In genomic region chr2:158064571-158065048, GRCm38 (mm10) we compare ENCODE assay signal across 10 mouse cellular contexts. TPM values are rescaled to one million over a fixed set of nuclear protein-coding genes. Genes with fewer than 3 reads are reported as not detected.
A peak's percentile ranks its signal among the peaks of the same experiment; 100 is the strongest.
DNase-seq lines count a peak whose midpoint lies in the region; ATAC-seq and TF ChIP-seq lines count a peak whose summit lies in the region.
"Had no signal": no experiment of that assay in that cellular context is flagged by ENCODE, and none has a peak within 500 bp of the region (broad histone marks: within the 10 kb centered on the region; RNA-seq: fewer than 3 reads in every experiment).

No protein-coding gene starts in this region.

- WGBS in cerebellum, adult 2 months = 37% methylated on average over 3 of the region's 3 CpGs
- WGBS in liver, postnatal 0 days (ENCODE audit: insufficient replicate concordance) = 61% methylated on average over 3 of the region's 3 CpGs
- WGBS in liver, embryonic 12.5 days (ENCODE audit: insufficient replicate concordance) = 69% methylated on average over 3 of the region's 3 CpGs
- 63% methylated on average over 3 of the region's 3 CpGs for WGBS in forebrain, embryonic 15.5 days

- no peak overlapping the region for H3K9ac ChIP-seq in liver, postnatal 0 days (replicated peaks)
- no peak overlapping the region for H3K9ac ChIP-seq in liver, embryonic 12.5 days
- no peak overlapping the region for H3K9ac ChIP-seq in forebrain, embryonic 15.5 days (replicated peaks)

- H3K36me3 ChIP-seq in liver, postnatal 0 days (replicated peaks; ENCODE audit: insufficient read depth, low read length) = peaks cover 39% of the 10 kb centered on the region
- peaks cover 88% of the 10 kb centered on the region for H3K36me3 ChIP-seq in liver, embryonic 12.5 days
- H3K36me3 ChIP-seq in forebrain, embryonic 15.5 days = peaks cover 28% of the 10 kb centered on the region; the same call in 1 of the 2 replicates

- no peak for ATAC-seq in liver, postnatal 0 days
- no peak for ATAC-seq in liver, embryonic 12.5 days
- ATAC-seq in megakaryocyte progenitor cell, adult 5-6 weeks (replicated peaks; ENCODE audit: poor library complexity) = peak; percentile 74
- ATAC-seq in forebrain, embryonic 15.5 days (replicated peaks) = no peak

- peak; percentile 27; the same call in 1 of the 2 replicates for TF ChIP-seq CTCF in cerebellum, adult 2 months (IDR thresholded peaks at IDR 0.05; ENCODE audit: borderline replicate concordance, insufficient read depth, low read depth, low read length)
- peak; percentile 60 for TF ChIP-seq CTCF in liver, postnatal 0 days (IDR thresholded peaks at IDR 0.05; ENCODE audit: low read depth)

- DNase-seq in cerebellum, adult 2 months = peak in 1 of 2 experiments; percentile 55
- no peak for DNase-seq in cerebellum, postnatal 36 days
- DNase-seq in liver, postnatal 0 days = no peak
- peak; percentile 7 for DNase-seq in induced T-regulatory cell, adult 2 months (ENCODE audit: low read depth)
- DNase-seq in ovary, postnatal 14 days (ENCODE audit: low spot score) = no peak

- H3K4me3 ChIP-seq in cerebellum, adult 2 months (replicated peaks; ENCODE audit: insufficient read depth, low read depth, low read length) = no peak overlapping the region
- H3K4me3 ChIP-seq in liver, postnatal 0 days (ENCODE audit: low read depth, low read length) = no peak overlapping the region
- H3K4me3 ChIP-seq in liver, embryonic 12.5 days = no peak overlapping the region
- no peak overlapping the region for H3K4me3 ChIP-seq in forebrain, embryonic 15.5 days
- H3K4me3 ChIP-seq: erythroblast, embryonic 14.5 days; megakaryocyte, embryonic 14.5 days had no signal

- H3K4me1 ChIP-seq in cerebellum, adult 2 months (ENCODE audit: control insufficient read depth, insufficient read depth, low read length) = peaks cover 16% of the 10 kb centered on the region
- no peaks in the 10 kb centered on the region; the same call in 1 of the 2 replicates for H3K4me1 ChIP-seq in liver, postnatal 0 days (ENCODE audit: insufficient read depth)
- no peaks in the 10 kb centered on the region; the same call in 1 of the 2 replicates for H3K4me1 ChIP-seq in liver, embryonic 12.5 days
- H3K4me1 ChIP-seq in forebrain, embryonic 15.5 days = peaks cover 18% of the 10 kb centered on the region

- TF ChIP-seq EP300 in liver, postnatal 0 days (IDR thresholded peaks at IDR 0.05; ENCODE audit: low read depth) = no peak

- no peak for TF ChIP-seq POLR2A in cerebellum, adult 2 months (IDR thresholded peaks at IDR 0.05; ENCODE audit: borderline replicate concordance, insufficient read depth, low read length)

- H3K9me3 ChIP-seq in liver, postnatal 0 days (ENCODE audit: low read length) = no peaks in the 10 kb centered on the region
- H3K9me3 ChIP-seq in liver, embryonic 12.5 days (replicated peaks) = no peaks in the 10 kb centered on the region
- no peaks in the 10 kb centered on the region for H3K9me3 ChIP-seq in forebrain, embryonic 15.5 days
- H3K9me3 ChIP-seq: megakaryocyte, embryonic 14.5 days had no signal

- H3K27ac ChIP-seq in cerebellum, adult 2 months (ENCODE audit: insufficient read depth, low read length) = no peak overlapping the region
- H3K27ac ChIP-seq in liver, postnatal 0 days (ENCODE audit: low read depth) = peak overlapping the region; percentile 5; the same call in 1 of the 2 replicates
- no peak overlapping the region for H3K27ac ChIP-seq in liver, embryonic 12.5 days
- H3K27ac ChIP-seq in forebrain, embryonic 15.5 days (replicated peaks) = no peak overlapping the region

- no peaks in the 10 kb centered on the region for H3K27me3 ChIP-seq in cerebellum, adult 2 months (ENCODE audit: control insufficient read depth, insufficient read depth, low read length)
- no peaks in the 10 kb centered on the region for H3K27me3 ChIP-seq in liver, postnatal 0 days (ENCODE audit: insufficient read depth, low read length)
- H3K27me3 ChIP-seq in liver, embryonic 12.5 days (replicated peaks) = no peaks in the 10 kb centered on the region
- H3K27me3 ChIP-seq in forebrain, embryonic 15.5 days = no peaks in the 10 kb centered on the region
- H3K27me3 ChIP-seq: megakaryocyte, embryonic 14.5 days had no signal

- no peak overlapping the region for H3K4me2 ChIP-seq in liver, postnatal 0 days (ENCODE audit: low read depth, low read length)
- no peak overlapping the region for H3K4me2 ChIP-seq in liver, embryonic 12.5 days
- H3K4me2 ChIP-seq in forebrain, embryonic 15.5 days (replicated peaks) = no peak overlapping the region

RNA-seq across cellular contexts. Expression of gene Rprd1b, which starts 36.3 kb away (rescaled TPM):
- 22.4 and 22.7 TPM in 2 replicates for polyA plus RNA-seq in cerebellum, adult 2 months (2012; rRNA removed)
- polyA plus RNA-seq in liver, postnatal 0 days (2015; fragmentation: Nextera tagmentation; extraction: Ambion mirVana) = 15.6 and 17.4 TPM in 2 replicates
- polyA plus RNA-seq in liver, embryonic 12.5 days (2016; fragmentation: Nextera tagmentation; extraction: Ambion mirVana) = 40.4 and 42.5 TPM in 2 replicates
- 30.5 and 38.4 TPM in 2 replicates for total RNA-seq in megakaryocyte progenitor cell, adult 5-6 weeks (2015)
- 18.6 and 23.9 TPM in 2 replicates for total RNA-seq in megakaryocyte progenitor cell, adult 5-6 weeks (2017)
- 38.9 and 44.1 TPM in 2 replicates for polyA plus RNA-seq in forebrain, embryonic 15.5 days (2015; fragmentation: Nextera tagmentation; extraction: Ambion mirVana)

RNA-seq across cellular contexts. Expression of gene Tti1, which starts 36.4 kb away (rescaled TPM):
- polyA plus RNA-seq in cerebellum, adult 2 months (2012; rRNA removed) = 19.9 and 21.4 TPM in 2 replicates
- polyA plus RNA-seq in liver, postnatal 0 days (2015; fragmentation: Nextera tagmentation; extraction: Ambion mirVana) = 4.7 and 5.4 TPM in 2 replicates
- polyA plus RNA-seq in liver, embryonic 12.5 days (2016; fragmentation: Nextera tagmentation; extraction: Ambion mirVana) = 21.8 and 22.2 TPM in 2 replicates
- 16.6 and 20.2 TPM in 2 replicates for total RNA-seq in megakaryocyte progenitor cell, adult 5-6 weeks (2015)
- 22.7 and 25.6 TPM in 2 replicates for total RNA-seq in megakaryocyte progenitor cell, adult 5-6 weeks (2017)
- polyA plus RNA-seq in forebrain, embryonic 15.5 days (2015; fragmentation: Nextera tagmentation; extraction: Ambion mirVana) = 21.3 and 22.2 TPM in 2 replicates
